Mouse (Mus musculus): Measurements from ENCODE around the gene Pate4. TPM values are rescaled to one million over a fixed set of nuclear protein-coding genes. Genes with fewer than 3 reads are reported as not detected.

The Pate4 gene
- polyA plus RNA-seq (2014; fragmentation: Illumina TruSeq; extraction: RNeasy Lipid Tissue Mini Kit (QIAGEN cat#74804); ENCODE audit: low read depth, low replicate concordance), result 4.2 TPM

GRCm38 (mm10) chr9:35611841-35612240, at the start of gene Pate4:
Gene Pate4 (minus strand): TSS chr9:35611941.

GRCm38 (mm10) chr9:35648102-35648501, 36.4 kb upstream of the Pate4 start, which contains the start of gene Pate3:
Gene Pate3 (minus strand): TSS chr9:35648202.

GRCm38 (mm10) chr9:35569571-35570534, 41.9 kb downstream of the Pate4 start, which contains the start of the genes Pate2 and Hyls1:
Gene Pate2 (plus strand): TSS chr9:35570284.
Gene Hyls1 (minus strand): TSS chr9:35570398.

GRCm38 (mm10) chr9:35558257-35559008, 53.3 kb downstream of the Pate4 start, which contains the start of the genes Ddx25 and Pus3:
Gene Ddx25 (minus strand): TSS chr9:35558528.
Gene Pus3 (plus strand): TSS chr9:35558595.

Other genes with a start within 250 kb of the Pate4 start
- 21.7 TPM for gene Cdon, start 190.8 kb downstream of the Pate4 start, polyA plus RNA-seq (2014; fragmentation: Illumina TruSeq; extraction: RNeasy Lipid Tissue Mini Kit (QIAGEN cat#74804); ENCODE audit: low read depth, low replicate concordance)
- gene Gm1113, start 93.7 kb downstream of the Pate4 start, polyA plus RNA-seq (2014; fragmentation: Illumina TruSeq; extraction: RNeasy Lipid Tissue Mini Kit (QIAGEN cat#74804); ENCODE audit: low read depth, low replicate concordance), result not detected
- gene Ddx25, start 53.4 kb downstream of the Pate4 start, polyA plus RNA-seq (2014; fragmentation: Illumina TruSeq; extraction: RNeasy Lipid Tissue Mini Kit (QIAGEN cat#74804); ENCODE audit: low read depth, low replicate concordance), result 1.7 TPM
- gene Pus3, start 53.3 kb downstream of the Pate4 start, polyA plus RNA-seq (2014; fragmentation: Illumina TruSeq; extraction: RNeasy Lipid Tissue Mini Kit (QIAGEN cat#74804); ENCODE audit: low read depth, low replicate concordance), result 8.2 TPM
- gene Pate2, start 41.7 kb downstream of the Pate4 start, polyA plus RNA-seq (2014; fragmentation: Illumina TruSeq; extraction: RNeasy Lipid Tissue Mini Kit (QIAGEN cat#74804); ENCODE audit: low read depth, low replicate concordance), result 172 TPM
- gene Hyls1, start 41.5 kb downstream of the Pate4 start, polyA plus RNA-seq (2014; fragmentation: Illumina TruSeq; extraction: RNeasy Lipid Tissue Mini Kit (QIAGEN cat#74804); ENCODE audit: low read depth, low replicate concordance), result 19.2 TPM
- 42.8 TPM for gene Pate3, start 36.3 kb upstream of the Pate4 start, polyA plus RNA-seq (2014; fragmentation: Illumina TruSeq; extraction: RNeasy Lipid Tissue Mini Kit (QIAGEN cat#74804); ENCODE audit: low read depth, low replicate concordance)
- gene Pate1, start 75.4 kb upstream of the Pate4 start, polyA plus RNA-seq (2014; fragmentation: Illumina TruSeq; extraction: RNeasy Lipid Tissue Mini Kit (QIAGEN cat#74804); ENCODE audit: low read depth, low replicate concordance), result 148 TPM
- 72.9 TPM for gene Gm17677, start 129.1 kb upstream of the Pate4 start, polyA plus RNA-seq (2014; fragmentation: Illumina TruSeq; extraction: RNeasy Lipid Tissue Mini Kit (QIAGEN cat#74804); ENCODE audit: low read depth, low replicate concordance)
- 204 TPM for gene Gm17727, start 166.2 kb upstream of the Pate4 start, polyA plus RNA-seq (2014; fragmentation: Illumina TruSeq; extraction: RNeasy Lipid Tissue Mini Kit (QIAGEN cat#74804); ENCODE audit: low read depth, low replicate concordance)
- 100 TPM for gene Gm27235, start 178.2 kb upstream of the Pate4 start, polyA plus RNA-seq (2014; fragmentation: Illumina TruSeq; extraction: RNeasy Lipid Tissue Mini Kit (QIAGEN cat#74804); ENCODE audit: low read depth, low replicate concordance)
- gene D730048I06Rik, start 178.2 kb upstream of the Pate4 start, polyA plus RNA-seq (2014; fragmentation: Illumina TruSeq; extraction: RNeasy Lipid Tissue Mini Kit (QIAGEN cat#74804); ENCODE audit: low read depth, low replicate concordance), result 1,154 TPM
- gene 9230110F15Rik, start 232.2 kb upstream of the Pate4 start, polyA plus RNA-seq (2014; fragmentation: Illumina TruSeq; extraction: RNeasy Lipid Tissue Mini Kit (QIAGEN cat#74804); ENCODE audit: low read depth, low replicate concordance), result 826 TPM

Measured in adipose tissue, adult 10 weeks (tissue).